Mouse (Mus musculus): Measurements from ENCODE around the gene Wfdc11. TPM values are rescaled to one million over a fixed set of nuclear protein-coding genes. Genes with fewer than 3 reads are reported as not detected.
"Not testable (repeated sequence)": the region's sequence is repeated elsewhere in the genome, so short reads cannot be mapped to it uniquely, and the experiment has no call there.

Gene Wfdc11
- 6.6 and 15.6 TPM in 2 replicates for polyA plus RNA-seq (2012; rRNA removed)

- no peak for DNase-seq (ENCODE audit: low read depth)
These were observed at the start of gene Wfdc11 for GRCm38 (mm10) chr2:164673987-164674386. Gene Wfdc11, minus strand, starts transcription at chr2:164674087.

GRCm38 (mm10) chr2:164723276-164723675 is 49.4 kb upstream of the Wfdc11 start:
- no peak for DNase-seq (ENCODE audit: low read depth)

- not testable (repeated sequence) for DNase-seq (ENCODE audit: low read depth)
These were observed 42.4 kb upstream of the Wfdc11 start for GRCm38 (mm10) chr2:164716194-164716786.

GRCm38 (mm10) chr2:164715005-164715404 is 41.1 kb upstream of the Wfdc11 start, which contains the start of gene Spint5:
Gene Spint5, plus strand, starts transcription at chr2:164715305.
- no peak for DNase-seq (ENCODE audit: low read depth)

GRCm38 (mm10) chr2:164705991-164706390 is 32.1 kb upstream of the Wfdc11 start:
- DNase-seq (ENCODE audit: low read depth) = no peak

GRCm38 (mm10) chr2:164705328-164705727 is 31.4 kb upstream of the Wfdc11 start:
- no peak for DNase-seq (ENCODE audit: low read depth)

GRCm38 (mm10) chr2:164704235-164704634 is 30.3 kb upstream of the Wfdc11 start:
- DNase-seq (ENCODE audit: low read depth) = no peak

- no peak for DNase-seq (ENCODE audit: low read depth)
These were observed 27.9 kb upstream of the Wfdc11 start for GRCm38 (mm10) chr2:164701761-164702160.

GRCm38 (mm10) chr2:164700959-164701358 is 27.1 kb upstream of the Wfdc11 start:
- DNase-seq (ENCODE audit: low read depth) = no peak

- no peak for DNase-seq (ENCODE audit: low read depth)
These were observed 24.3 kb upstream of the Wfdc11 start, which contains the start of gene Spint4 for GRCm38 (mm10) chr2:164698201-164698600. Gene Spint4, plus strand, starts transcription at chr2:164698501.

- DNase-seq (ENCODE audit: low read depth) = no peak
These were observed 10.9 kb upstream of the Wfdc11 start, which contains the start of gene Wfdc13 for GRCm38 (mm10) chr2:164684807-164685206. Gene Wfdc13, plus strand, starts transcription at chr2:164685107.

GRCm38 (mm10) chr2:164679906-164680305 is 6.0 kb upstream of the Wfdc11 start:
- DNase-seq (ENCODE audit: low read depth) = no peak

GRCm38 (mm10) chr2:164678848-164679625 is 5.2 kb upstream of the Wfdc11 start:
- no peak for DNase-seq (ENCODE audit: low read depth)

- no peak for DNase-seq (ENCODE audit: low read depth)
These were observed 3.2 kb upstream of the Wfdc11 start for GRCm38 (mm10) chr2:164676916-164677685.

- DNase-seq (ENCODE audit: low read depth) = no peak
These were observed 2.2 kb upstream of the Wfdc11 start for GRCm38 (mm10) chr2:164676103-164676502.

GRCm38 (mm10) chr2:164670938-164671337 is 2.9 kb downstream of the Wfdc11 start:
- no peak for DNase-seq (ENCODE audit: low read depth)

GRCm38 (mm10) chr2:164670261-164670660 is 3.6 kb downstream of the Wfdc11 start:
- DNase-seq (ENCODE audit: low read depth) = no peak

GRCm38 (mm10) chr2:164664851-164665250 is 9.0 kb downstream of the Wfdc11 start:
- no peak for DNase-seq (ENCODE audit: low read depth)

- DNase-seq (ENCODE audit: low read depth) = no peak
These were observed 17.4 kb downstream of the Wfdc11 start, which contains the start of gene Wfdc9 for GRCm38 (mm10) chr2:164656483-164656882. Gene Wfdc9, minus strand, starts transcription at chr2:164656583.

- DNase-seq (ENCODE audit: low read depth) = no peak
These were observed 18.0 kb downstream of the Wfdc11 start, which contains the start of gene Wfdc10 for GRCm38 (mm10) chr2:164655858-164656257. Gene Wfdc10, plus strand, starts transcription at chr2:164656046.

- no peak for DNase-seq (ENCODE audit: low read depth)
These were observed 31.8 kb downstream of the Wfdc11 start for GRCm38 (mm10) chr2:164641881-164642673.
